Mouse (Mus musculus) forebrain, embryonic 15.5 days (tissue): ENCODE results near the gene Cd200r4. TPM values are rescaled to one million over a fixed set of nuclear protein-coding genes. Genes with fewer than 3 reads are reported as not detected.
"Not testable (repeated sequence)": the region's sequence is repeated elsewhere in the genome, so short reads cannot be mapped to it uniquely, and the experiment has no call there.

ENCODE experiments used
- ATAC-seq: fragments of 200-750 bp; cut with Nextera tagmentation; replicated peaks from 2 replicates; pipeline ENCODE4 v1.8.0; 2017; ENCODE audit warnings: mild to moderate bottlenecking, moderate TSS enrichment, moderate library complexity
- H3K27ac ChIP-seq: fragments of 300-500 bp; sonication (generic); replicated peaks from 2 replicates; pipeline ENCODE4 v1.5.1; 2015; ENCODE audit warnings: mild to moderate bottlenecking, inconsistent platforms
- H3K27me3 ChIP-seq: fragments of 300-500 bp; sonication (generic); 2 replicates; pipeline ENCODE4 v1.6.1; 2015; ENCODE audit warnings: inconsistent platforms
- H3K36me3 ChIP-seq: fragments of 300-500 bp; sonication (generic); 2 replicates; pipeline ENCODE4 v1.6.1; 2015; ENCODE audit warnings: mild to moderate bottlenecking, inconsistent platforms
- H3K4me1 ChIP-seq: fragments of 300-500 bp; sonication (generic); 2 replicates; pipeline ENCODE4 v1.6.1; 2015; ENCODE audit warnings: inconsistent platforms
- H3K4me2 ChIP-seq: fragments of 300-500 bp; sonication (generic); replicated peaks from 2 replicates; pipeline ENCODE4 v1.6.1; 2015; ENCODE audit warnings: mild to moderate bottlenecking, inconsistent platforms
- H3K4me3 ChIP-seq: fragments of 300-500 bp; sonication (generic); 2 replicates; pipeline ENCODE4 v1.5.1; 2015; ENCODE audit warnings: mild to moderate bottlenecking, inconsistent platforms
- H3K9ac ChIP-seq: fragments of 300-500 bp; sonication (generic); replicated peaks from 2 replicates; pipeline ENCODE4 v1.6.1; 2015; ENCODE audit warnings: mild to moderate bottlenecking, inconsistent platforms
- H3K9me3 ChIP-seq: fragments of 300-500 bp; sonication (generic); 2 replicates; pipeline ENCODE4 v1.6.1; 2016; ENCODE audit warnings: inconsistent platforms
- WGBS: fragments of 180-500 bp; shearing (Covaris S2); methylation state at CpG from one replicate; pipeline ENCODE4 v1.1.7; 2015; ENCODE audit warnings: mixed read lengths; 5-methylcytosine and 5-hydroxymethylcytosine counted together
- polyA plus RNA-seq: library from polyadenylated mRNA; unstranded; fragments of >200 nt; fragmentation: Nextera tagmentation; extraction: Ambion mirVana; gene quantifications from 2 replicates; pipeline ENCODE4 v1.2.1, GENCODE M21; 2015

Cd200r4 gene
- polyA plus RNA-seq, 1 experiment from 2014 or later = not detected

GRCm38 (mm10) chr16:44786934-44787333, 24.6 kb upstream of the Cd200r4 start:
- no peak for ATAC-seq
- 100% methylated on average over 1 of the region's 1 CpGs for WGBS
- no peak overlapping the region for H3K9ac ChIP-seq
- no peak overlapping the region for H3K27ac ChIP-seq
- H3K4me1 ChIP-seq = no peaks in the 10 kb centered on the region
- no peaks in the 10 kb centered on the region for H3K36me3 ChIP-seq
- no peak overlapping the region for H3K4me3 ChIP-seq
- no peaks in the 10 kb centered on the region for H3K9me3 ChIP-seq
- H3K27me3 ChIP-seq = no peaks in the 10 kb centered on the region
- no peak overlapping the region for H3K4me2 ChIP-seq

GRCm38 (mm10) chr16:44794416-44794815, 17.1 kb upstream of the Cd200r4 start:
- no peaks in the 10 kb centered on the region for H3K36me3 ChIP-seq
- no peak for ATAC-seq
- no peak overlapping the region for H3K4me2 ChIP-seq
- no peak overlapping the region for H3K9ac ChIP-seq
- H3K9me3 ChIP-seq = no peaks in the 10 kb centered on the region
- no peaks in the 10 kb centered on the region for H3K27me3 ChIP-seq
- no peak overlapping the region for H3K4me3 ChIP-seq
- H3K4me1 ChIP-seq = no peaks in the 10 kb centered on the region
- no peak overlapping the region for H3K27ac ChIP-seq

- H3K27me3 ChIP-seq = no peaks in the 10 kb centered on the region
- no peaks in the 10 kb centered on the region for H3K36me3 ChIP-seq
- no peak overlapping the region for H3K4me2 ChIP-seq
- H3K9me3 ChIP-seq = no peaks in the 10 kb centered on the region
- H3K4me1 ChIP-seq = no peaks in the 10 kb centered on the region
- no peak for ATAC-seq
- H3K4me3 ChIP-seq = no peak overlapping the region
- no peak overlapping the region for H3K27ac ChIP-seq
- H3K9ac ChIP-seq = no peak overlapping the region
These were observed 5.6 kb upstream of the Cd200r4 start for GRCm38 (mm10) chr16:44805976-44806375.

GRCm38 (mm10) chr16:44810223-44810622, 1.3 kb upstream of the Cd200r4 start:
- not testable (repeated sequence) for H3K9ac ChIP-seq, H3K4me3 ChIP-seq, H3K4me1 ChIP-seq, H3K27me3 ChIP-seq, H3K27ac ChIP-seq, H3K9me3 ChIP-seq, ATAC-seq, H3K4me2 ChIP-seq, H3K36me3 ChIP-seq
- WGBS = 95% methylated on average over 4 of the region's 4 CpGs

GRCm38 (mm10) chr16:44812468-44813065, 1.0 kb downstream of the Cd200r4 start:
- H3K36me3 ChIP-seq = no peaks in the 10 kb centered on the region
- ATAC-seq = no peak
- H3K4me1 ChIP-seq = no peaks in the 10 kb centered on the region
- no peak overlapping the region for H3K27ac ChIP-seq
- H3K4me3 ChIP-seq = no peak overlapping the region
- 90% methylated on average over 6 of the region's 6 CpGs for WGBS
- H3K27me3 ChIP-seq = no peaks in the 10 kb centered on the region
- H3K9me3 ChIP-seq = no peaks in the 10 kb centered on the region
- no peak overlapping the region for H3K9ac ChIP-seq
- H3K4me2 ChIP-seq = no peak overlapping the region

- Histone ChIP-seq H3K9me3 (no peaks in the 10 kb centered on the region), H3K27me3 (no peaks in the 10 kb centered on the region), H3K27ac (no peak overlapping the region), H3K36me3 (no peaks in the 10 kb centered on the region), H3K4me2 (no peak overlapping the region), H3K4me1 (no peaks in the 10 kb centered on the region), H3K9ac (no peak overlapping the region), H3K4me3 (no peak overlapping the region)
- ATAC-seq = no peak
- WGBS = 62% methylated on average over 1 of the region's 1 CpGs
These were observed 6.5 kb downstream of the Cd200r4 start for GRCm38 (mm10) chr16:44818010-44818409.

- no peak for ATAC-seq
- no peak overlapping the region for H3K4me2 ChIP-seq
- H3K4me1 ChIP-seq = no peaks in the 10 kb centered on the region
- H3K27me3 ChIP-seq = no peaks in the 10 kb centered on the region
- no peaks in the 10 kb centered on the region for H3K9me3 ChIP-seq
- H3K9ac ChIP-seq = no peak overlapping the region
- H3K36me3 ChIP-seq = no peaks in the 10 kb centered on the region
- WGBS = 90% methylated on average over 4 of the region's 4 CpGs
- no peak overlapping the region for H3K27ac ChIP-seq
- no peak overlapping the region for H3K4me3 ChIP-seq
These were observed 9.0 kb downstream of the Cd200r4 start for GRCm38 (mm10) chr16:44820545-44820944.

- Histone ChIP-seq H3K27me3 (no peaks in the 10 kb centered on the region), H3K4me2 (no peak overlapping the region), H3K4me1 (no peaks in the 10 kb centered on the region), H3K36me3 (no peaks in the 10 kb centered on the region), H3K4me3 (no peak overlapping the region), H3K9ac (no peak overlapping the region), H3K9me3 (no peaks in the 10 kb centered on the region), H3K27ac (no peak overlapping the region)
- WGBS = 85% methylated on average over 3 of the region's 3 CpGs
- ATAC-seq = no peak
These were observed 20.8 kb downstream of the Cd200r4 start for GRCm38 (mm10) chr16:44832286-44832685.

- H3K4me3 ChIP-seq, H3K4me1 ChIP-seq, H3K9me3 ChIP-seq, H3K27me3 ChIP-seq, ATAC-seq, H3K27ac ChIP-seq, H3K9ac ChIP-seq, H3K36me3 ChIP-seq, H3K4me2 ChIP-seq: not testable (repeated sequence)
- WGBS = 42% methylated on average over 2 of the region's 2 CpGs
These were observed 21.7 kb downstream of the Cd200r4 start for GRCm38 (mm10) chr16:44833189-44833588.

- no peaks in the 10 kb centered on the region for H3K36me3 ChIP-seq
- H3K9ac ChIP-seq = no peak within 1 kb of the TSS
- no peak within 1 kb of the TSS for H3K4me3 ChIP-seq
- 96% methylated on average over 2 of the region's 2 CpGs for WGBS
- H3K4me2 ChIP-seq = no peak within 1 kb of the TSS
- no peak within 1 kb of the TSS for H3K27ac ChIP-seq
- H3K27me3 ChIP-seq = no peaks in the 10 kb centered on the region
- ATAC-seq = no peak
- no peaks in the 10 kb centered on the region for H3K9me3 ChIP-seq
- no peaks in the 10 kb centered on the region for H3K4me1 ChIP-seq
These were observed 55.3 kb downstream of the Cd200r4 start, which contains the start of gene Cd200r2 for GRCm38 (mm10) chr16:44866797-44867196. Gene Cd200r2 (plus strand): TSS chr16:44867097.

- Histone ChIP-seq H3K9ac (no peak overlapping the region), H3K4me2 (no peak overlapping the region), H3K27me3 (no peaks in the 10 kb centered on the region), H3K36me3 (no peaks in the 10 kb centered on the region), H3K4me1 (no peaks in the 10 kb centered on the region), H3K9me3 (no peaks in the 10 kb centered on the region), H3K27ac (no peak overlapping the region), H3K4me3 (no peak overlapping the region)
- 86% methylated on average over 1 of the region's 1 CpGs for WGBS
- ATAC-seq = no peak
These were observed 63.6 kb downstream of the Cd200r4 start for GRCm38 (mm10) chr16:44875178-44875577.

GRCm38 (mm10) chr16:44876625-44877024, 65.1 kb downstream of the Cd200r4 start:
- no peak overlapping the region for H3K4me2 ChIP-seq
- ATAC-seq = no peak
- no peak overlapping the region for H3K4me3 ChIP-seq
- no peak overlapping the region for H3K27ac ChIP-seq
- H3K27me3 ChIP-seq = no peaks in the 10 kb centered on the region
- H3K9me3 ChIP-seq = no peaks in the 10 kb centered on the region
- no peaks in the 10 kb centered on the region for H3K36me3 ChIP-seq
- 63% methylated on average over 5 of the region's 5 CpGs for WGBS
- no peak overlapping the region for H3K9ac ChIP-seq
- H3K4me1 ChIP-seq = no peaks in the 10 kb centered on the region

- WGBS = 85% methylated on average over 6 of the region's 6 CpGs
- Histone ChIP-seq H3K9me3 (no peaks in the 10 kb centered on the region), H3K27me3 (no peaks in the 10 kb centered on the region), H3K4me1 (no peaks in the 10 kb centered on the region), H3K9ac (no peak overlapping the region), H3K4me3 (no peak overlapping the region), H3K4me2 (no peak overlapping the region), H3K36me3 (no peaks in the 10 kb centered on the region), H3K27ac (no peak overlapping the region)
- no peak for ATAC-seq
These were observed 66.1 kb downstream of the Cd200r4 start for GRCm38 (mm10) chr16:44877595-44877994.
